Mouse (Mus musculus) kidney, embryonic 14.5 days (tissue): ENCODE measurements at regions not wholly inside any gene's neighbourhood (a gene's known extent, or its start where the extent isn't known, plus 50 kb on each side); places are given as distances from the start of the nearest gene placed in this dataset.

Source experiments
- ATAC-seq: fragments of 200-750 bp; cut with Nextera tagmentation; 2 replicates; pipeline ENCODE4 v1.8.0; 2017; ENCODE audit warnings: moderate number of reproducible peaks, mild to moderate bottlenecking, moderate TSS enrichment, moderate library complexity; ENCODE audit not compliant: low FRiP score, low TSS enrichment
- H3K27ac ChIP-seq: fragments of 300-500 bp; sonication (generic); 2 replicates; pipeline ENCODE4 v1.5.1; 2014; ENCODE audit warnings: low read depth, mild to moderate bottlenecking, low read length, moderate library complexity, mixed read lengths
- H3K27me3 ChIP-seq: fragments of 300-500 bp; sonication (generic); 2 replicates; pipeline ENCODE4 v1.6.1; 2014; ENCODE audit warnings: mild to moderate bottlenecking, low read length; ENCODE audit not compliant: control insufficient read depth, insufficient read depth
- H3K36me3 ChIP-seq: fragments of 300-500 bp; sonication (generic); 2 replicates; pipeline ENCODE4 v1.6.1; 2014; ENCODE audit warnings: low read length, mixed read lengths; ENCODE audit not compliant: control insufficient read depth, insufficient read depth
- H3K4me1 ChIP-seq: fragments of 300-500 bp; sonication (generic); 2 replicates; pipeline ENCODE4 v1.6.1; 2014; ENCODE audit warnings: low read length, mixed read lengths; ENCODE audit not compliant: control insufficient read depth, insufficient read depth
- H3K4me2 ChIP-seq: fragments of 300-500 bp; sonication (generic); replicated peaks from 2 replicates; pipeline ENCODE4 v1.6.1; 2014; ENCODE audit warnings: low read depth, mild to moderate bottlenecking, low read length
- H3K4me3 ChIP-seq: fragments of 300-500 bp; sonication (generic); 2 replicates; pipeline ENCODE4 v1.5.1; 2014; ENCODE audit warnings: mild to moderate bottlenecking, low read length
- H3K9ac ChIP-seq: fragments of 300-500 bp; sonication (generic); 2 replicates; pipeline ENCODE4 v1.6.1; 2014; ENCODE audit warnings: low read depth, mild to moderate bottlenecking, low read length, moderate library complexity
- H3K9me3 ChIP-seq: fragments of 300-500 bp; sonication (generic); 2 replicates; pipeline ENCODE4 v1.6.1; 2016; ENCODE audit warnings: low read length; ENCODE audit not compliant: control insufficient read depth
- WGBS: fragments of 180-500 bp; shearing (Covaris S2); extraction: QIAGEN DNeasy Blood & Tissue Kit; methylation state at CpG from one replicate; pipeline ENCODE4 v1.1.7; 2014; 5-methylcytosine and 5-hydroxymethylcytosine counted together

GRCm38 (mm10) chr16:51922589-51922988 is 108.4 kb upstream of the Cblb start:
- Histone ChIP-seq H3K4me2 (no peak overlapping the region), H3K27me3 (no peaks in the 10 kb centered on the region), H3K9ac (no peak overlapping the region), H3K27ac (no peak overlapping the region), H3K4me1 (no peaks in the 10 kb centered on the region), H3K9me3 (no peaks in the 10 kb centered on the region), H3K4me3 (no peak overlapping the region), H3K36me3 (no peaks in the 10 kb centered on the region)
- 64% methylated on average over 3 of the region's 3 CpGs for WGBS
- no peak for ATAC-seq

GRCm38 (mm10) chr16:51925639-51926038 is 105.4 kb upstream of the Cblb start:
- Histone ChIP-seq H3K9ac (no peak overlapping the region), H3K27ac (no peak overlapping the region), H3K27me3 (no peaks in the 10 kb centered on the region), H3K4me1 (no peaks in the 10 kb centered on the region), H3K9me3 (no peaks in the 10 kb centered on the region), H3K4me3 (no peak overlapping the region), H3K4me2 (no peak overlapping the region), H3K36me3 (no peaks in the 10 kb centered on the region)
- WGBS: 85% methylated on average over 3 of the region's 3 CpGs
- no peak for ATAC-seq

GRCm38 (mm10) chr16:51933122-51933521 is 97.9 kb upstream of the Cblb start:
- no peak overlapping the region for H3K4me3 ChIP-seq
- no peak for ATAC-seq
- H3K4me1 ChIP-seq: no peaks in the 10 kb centered on the region
- H3K9me3 ChIP-seq: no peaks in the 10 kb centered on the region
- no peak overlapping the region for H3K4me2 ChIP-seq
- no peaks in the 10 kb centered on the region for H3K27me3 ChIP-seq
- WGBS: 92% methylated on average over 2 of the region's 2 CpGs
- H3K9ac ChIP-seq: no peak overlapping the region
- H3K36me3 ChIP-seq: no peaks in the 10 kb centered on the region
- H3K27ac ChIP-seq: no peak overlapping the region

DNA sequence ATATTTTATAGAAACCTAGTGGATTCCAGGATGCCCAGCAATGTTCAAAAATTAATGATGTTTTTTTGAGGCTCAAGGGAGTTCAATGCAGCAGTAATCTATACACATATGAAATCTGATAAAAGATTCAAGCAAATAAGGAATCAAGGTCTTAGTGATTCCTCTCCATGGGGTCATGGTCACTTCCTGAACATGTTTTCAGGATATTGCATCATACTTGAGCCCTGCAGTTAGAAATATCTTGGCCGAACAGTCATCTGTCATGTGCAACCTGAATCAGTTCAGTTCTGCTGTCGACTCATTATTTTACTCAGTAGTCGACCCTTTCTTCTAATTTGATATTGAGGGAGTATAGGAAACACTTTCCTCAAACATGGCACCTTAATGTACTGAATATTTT is 97.1 kb upstream of the Cblb start:
- Histone ChIP-seq H3K4me2 (no peak overlapping the region), H3K4me3 (no peak overlapping the region), H3K36me3 (no peaks in the 10 kb centered on the region), H3K27ac (no peak overlapping the region), H3K9me3 (no peaks in the 10 kb centered on the region), H3K4me1 (no peaks in the 10 kb centered on the region), H3K27me3 (no peaks in the 10 kb centered on the region), H3K9ac (no peak overlapping the region)
- WGBS: 73% methylated on average over 3 of the region's 3 CpGs
- no peak for ATAC-seq

DNA sequence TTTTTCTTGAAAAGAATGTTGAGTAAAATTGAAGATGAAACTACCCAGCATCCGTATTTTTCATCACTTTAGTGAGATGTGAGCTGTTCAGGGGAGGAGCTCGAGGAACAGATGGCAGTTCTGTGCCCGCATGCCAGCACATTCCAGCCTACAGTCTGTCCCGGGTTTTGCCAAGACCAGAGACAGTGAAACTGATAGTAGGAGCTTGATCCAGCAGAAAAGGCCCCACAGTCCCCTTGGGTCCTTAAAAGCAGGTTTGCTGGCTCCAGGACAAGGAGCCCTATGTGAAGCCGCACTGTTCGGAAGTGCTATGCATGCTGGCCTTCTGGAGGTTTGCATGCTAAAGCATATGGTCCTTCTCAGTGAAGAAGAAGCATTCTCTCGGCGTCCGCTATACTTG is 93.7 kb upstream of the Cblb start:
- H3K36me3 ChIP-seq: no peaks in the 10 kb centered on the region
- no peaks in the 10 kb centered on the region for H3K9me3 ChIP-seq
- WGBS: 87% methylated on average over 9 of the region's 9 CpGs
- no peak overlapping the region for H3K4me2 ChIP-seq
- no peak overlapping the region for H3K9ac ChIP-seq
- no peak overlapping the region for H3K27ac ChIP-seq
- no peak for ATAC-seq
- H3K4me3 ChIP-seq: no peak overlapping the region
- H3K4me1 ChIP-seq: no peaks in the 10 kb centered on the region
- no peaks in the 10 kb centered on the region for H3K27me3 ChIP-seq

DNA sequence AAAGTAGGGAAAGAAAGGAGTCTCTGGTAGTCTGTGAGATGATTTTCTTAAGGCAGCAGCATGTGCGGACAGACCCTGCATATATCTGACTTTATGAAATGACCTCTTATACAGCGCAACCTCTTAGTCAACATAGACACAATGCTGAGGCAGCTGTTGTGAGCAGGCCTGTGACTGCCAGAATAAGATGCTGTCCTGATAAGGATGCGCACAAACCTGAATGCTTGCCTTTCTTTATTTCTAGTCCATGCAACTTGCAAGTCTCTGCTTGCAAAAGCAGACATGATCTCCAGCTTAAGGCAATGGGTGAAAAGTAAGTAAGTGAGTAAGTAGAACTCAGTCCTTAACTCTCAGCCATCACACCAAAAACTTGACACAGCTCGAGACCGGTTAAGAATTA is 92.0 kb upstream of the Cblb start:
- ATAC-seq: no peak
- Histone ChIP-seq H3K27ac (no peak overlapping the region), H3K4me3 (no peak overlapping the region), H3K36me3 (no peaks in the 10 kb centered on the region), H3K4me2 (no peak overlapping the region), H3K9me3 (no peaks in the 10 kb centered on the region), H3K27me3 (no peaks in the 10 kb centered on the region), H3K4me1 (no peaks in the 10 kb centered on the region), H3K9ac (no peak overlapping the region)
- whole genome bisulfite sequencing: 88% methylated on average over 5 of the region's 5 CpGs

GRCm38 (mm10) chr16:51940574-51940973 is 90.5 kb upstream of the Cblb start:
- Histone ChIP-seq H3K4me2 (no peak overlapping the region), H3K27ac (no peak overlapping the region), H3K4me1 (no peaks in the 10 kb centered on the region), H3K9ac (no peak overlapping the region), H3K27me3 (no peaks in the 10 kb centered on the region), H3K9me3 (no peaks in the 10 kb centered on the region), H3K36me3 (no peaks in the 10 kb centered on the region), H3K4me3 (no peak overlapping the region)
- ATAC-seq: no peak

DNA sequence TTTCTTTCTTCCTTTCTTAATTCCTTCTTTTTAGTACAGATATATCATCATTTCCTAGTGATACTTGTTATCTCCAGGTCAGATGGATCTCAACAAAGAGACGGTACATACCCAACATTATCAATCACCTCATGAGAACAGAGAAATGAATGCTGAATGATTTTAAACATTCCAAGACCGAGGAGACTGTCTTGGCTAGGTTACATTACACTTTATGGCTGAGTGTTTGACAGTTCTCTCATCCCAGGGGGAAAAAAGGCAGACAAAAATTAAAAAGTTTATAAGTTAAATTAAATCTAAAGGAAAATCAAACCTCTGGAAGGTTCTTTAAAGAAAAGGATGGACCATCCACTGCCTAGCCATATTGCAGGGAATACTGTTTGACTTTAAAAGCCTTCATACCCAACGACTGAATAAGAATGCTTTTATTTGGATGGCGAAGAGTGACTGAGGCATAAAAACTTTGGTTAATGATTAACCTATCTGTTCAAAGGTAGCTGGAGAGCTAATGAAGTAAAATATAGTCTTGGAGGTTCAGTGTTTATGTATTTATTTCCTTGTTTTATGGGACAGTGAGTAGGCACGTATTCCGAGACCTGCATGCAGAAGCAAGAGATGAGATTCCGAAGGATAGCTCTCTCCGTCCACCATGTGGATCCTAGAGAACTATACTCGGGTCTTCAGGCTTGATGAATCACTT is 88.4 kb upstream of the Cblb start:
- Histone ChIP-seq H3K36me3 (no peaks in the 10 kb centered on the region), H3K9ac (no peak overlapping the region), H3K27me3 (no peaks in the 10 kb centered on the region), H3K27ac (no peak overlapping the region), H3K4me2 (no peak overlapping the region), H3K9me3 (no peaks in the 10 kb centered on the region), H3K4me3 (no peak overlapping the region), H3K4me1 (no peaks in the 10 kb centered on the region)
- no peak for ATAC-seq
- WGBS: 69% methylated on average over 9 of the region's 9 CpGs

GRCm38 (mm10) chr16:51967051-51967845 is 63.8 kb upstream of the Cblb start:
- peaks cover 6% of the 10 kb centered on the region; the same call in 1 of the 2 replicates for H3K9me3 ChIP-seq
- H3K4me1 ChIP-seq: no peaks in the 10 kb centered on the region
- H3K27ac ChIP-seq: no peak overlapping the region
- no peak for ATAC-seq
- H3K27me3 ChIP-seq: no peaks in the 10 kb centered on the region
- no peak overlapping the region for H3K9ac ChIP-seq
- no peak overlapping the region for H3K4me2 ChIP-seq
- H3K4me3 ChIP-seq: no peak overlapping the region
- 82% methylated on average over 6 of the region's 6 CpGs for WGBS
- no peaks in the 10 kb centered on the region for H3K36me3 ChIP-seq
